Comparison of ENCODE assay signal across 9 mouse cellular contexts in genomic region chr3:101404620-101405415, GRCm38 (mm10). TPM values are rescaled to one million over a fixed set of nuclear protein-coding genes. Genes with fewer than 3 reads are reported as not detected.
A peak's percentile ranks its signal among the peaks of the same experiment; 100 is the strongest.
DNase-seq lines count a peak whose midpoint lies in the region; ATAC-seq and TF ChIP-seq lines count a peak whose summit lies in the region.
"Had no signal": no experiment of that assay in that cellular context is flagged by ENCODE, and none has a peak within 500 bp of the region (broad histone marks: within the 10 kb centered on the region; RNA-seq: fewer than 3 reads in every experiment).

No protein-coding gene starts in this region.

- ATAC-seq in forebrain, postnatal 0 days, result peak; percentile 85
- ATAC-seq in midbrain, embryonic 15.5 days (replicated peaks), result peak; percentile 56

- no peaks in the 10 kb centered on the region for H3K36me3 ChIP-seq in forebrain, postnatal 0 days (ENCODE audit: insufficient read depth)
- no peaks in the 10 kb centered on the region for H3K36me3 ChIP-seq in midbrain, embryonic 15.5 days (replicated peaks)

- no peak overlapping the region for H3K4me2 ChIP-seq in forebrain, postnatal 0 days (ENCODE audit: low read depth)
- H3K4me2 ChIP-seq in midbrain, embryonic 15.5 days, result no peak overlapping the region

- no peaks in the 10 kb centered on the region for H3K9me3 ChIP-seq in forebrain, postnatal 0 days (ENCODE audit: low read length)
- H3K9me3 ChIP-seq in midbrain, embryonic 15.5 days, result no peaks in the 10 kb centered on the region
- H3K9me3 ChIP-seq: megakaryocyte, embryonic 14.5 days had no signal

- no peak overlapping the region for H3K4me3 ChIP-seq in forebrain, postnatal 0 days (ENCODE audit: low read depth, low read length)
- no peak overlapping the region for H3K4me3 ChIP-seq in midbrain, embryonic 15.5 days
- H3K4me3 ChIP-seq: megakaryocyte, embryonic 14.5 days had no signal

- peak; percentile 42 for DNase-seq in layer of hippocampus, adult 9-11 months
- no peak for DNase-seq in layer of hippocampus, postnatal 25 days (ENCODE audit: extremely low spot score in 1 of 2, low spot score in 1 of 2)
- peak; percentile 43 for DNase-seq in cerebellum, adult 8-10 months
- DNase-seq in forebrain, postnatal 0 days, result peak; percentile 67
- no peak for DNase-seq in thymus, postnatal 0 days (ENCODE audit: low spot score)
- no peak for DNase-seq in liver

- TF ChIP-seq CTCF in forebrain, postnatal 0 days (IDR thresholded peaks at IDR 0.05; ENCODE audit: low read depth), result no peak

- H3K27me3 ChIP-seq in forebrain, postnatal 0 days (ENCODE audit: insufficient read depth, low read length), result no peaks in the 10 kb centered on the region
- H3K27me3 ChIP-seq in midbrain, embryonic 15.5 days (replicated peaks), result no peaks in the 10 kb centered on the region

- 37% methylated on average over 13 of the region's 13 CpGs for WGBS in forebrain, postnatal 0 days
- 57% methylated on average over 13 of the region's 13 CpGs for WGBS in midbrain, embryonic 15.5 days

- H3K9ac ChIP-seq in forebrain, postnatal 0 days, result no peak overlapping the region
- H3K9ac ChIP-seq in midbrain, embryonic 15.5 days, result no peak overlapping the region

- peak overlapping the region; percentile 48; the same call in 1 of the 2 replicates for H3K27ac ChIP-seq in forebrain, postnatal 0 days (ENCODE audit: low read depth, low read length)
- H3K27ac ChIP-seq in midbrain, embryonic 15.5 days, result peak overlapping the region; percentile 38; the same call in 1 of the 2 replicates
- H3K27ac ChIP-seq: kidney, postnatal 0 days had no signal

- peaks cover 16% of the 10 kb centered on the region; the same call in 1 of the 2 replicates for H3K4me1 ChIP-seq in forebrain, postnatal 0 days (ENCODE audit: insufficient read depth)
- H3K4me1 ChIP-seq in midbrain, embryonic 15.5 days, result peaks cover 34% of the 10 kb centered on the region
- H3K4me1 ChIP-seq: megakaryocyte, embryonic 14.5 days had no signal

RNA-seq across cellular contexts. Expression of gene Igsf3, which starts 27.9 kb away (rescaled TPM):
- total RNA-seq in layer of hippocampus, postnatal 25 days (2021), result 10 to 100 TPM; 18.8 to 24.3 TPM
- 54.8 and 74.0 TPM in 2 replicates for total RNA-seq in forebrain, postnatal 0 days (2014; rRNA removed)
- polyA plus RNA-seq in forebrain, postnatal 0 days (2015; fragmentation: Nextera tagmentation; extraction: Ambion mirVana), result 59.9 and 77.0 TPM in 2 replicates
- 99.0 and 104 TPM in 2 replicates for polyA plus RNA-seq in midbrain, embryonic 15.5 days (2015; fragmentation: Nextera tagmentation; extraction: Ambion mirVana)
- 28.8 and 35.7 TPM in 2 replicates for polyA plus RNA-seq in thymus, postnatal 0 days (2015; fragmentation: Nextera tagmentation; extraction: Ambion mirVana)

Comparison
In these comparisons a context has a peak if more than half of its experiments do, and no peak if none do; other contexts are left out.
1. DNase-seq: peak in layer of hippocampus, adult 9-11 months (single experiment), cerebellum, adult 8-10 months (single experiment) and forebrain, postnatal 0 days (single experiment); none in layer of hippocampus, postnatal 25 days (0 of 2), thymus, postnatal 0 days (single experiment) and liver (single experiment).